Mouse (Mus musculus) CH12.LX (cell line): Measurements from ENCODE around the gene Eif1ad. TPM values are rescaled to one million over a fixed set of nuclear protein-coding genes. Genes with fewer than 3 reads are reported as not detected.
A peak's percentile ranks its signal among the peaks of the same experiment; 100 is the strongest.
"Not testable (repeated sequence)": the region's sequence is repeated elsewhere in the genome, so short reads cannot be mapped to it uniquely, and the experiment has no call there.

Experiments used
- DNase-seq: peaks from one replicate; pipeline ENCODE4 v3.0.0-alpha.2; 2013; ENCODE audit errors: extremely low read depth
- H3K27ac ChIP-seq: 2 replicates; pipeline ENCODE4 v1.5.1; 2012; ENCODE audit warnings: low read depth, mild to moderate bottlenecking, control low read depth, moderate library complexity; ENCODE audit not compliant: insufficient read depth
- H3K27me3 ChIP-seq: replicated peaks from 2 replicates; pipeline ENCODE3; 2012; ENCODE audit warnings: inconsistent platforms
- H3K36me3 ChIP-seq, 2 experiments: replicated peaks in 1 of 2; 2 replicates each; pipeline versions ENCODE3 to v1.6.1; 2012; ENCODE audit warnings: inconsistent platforms in 1 of 2, low read length in 1 of 2, mild to moderate bottlenecking in 1 of 2, mixed read lengths in 1 of 2, moderate library complexity in 1 of 2; ENCODE audit not compliant: control insufficient read depth in 1 of 2, insufficient read depth in 1 of 2
- H3K4me1 ChIP-seq, 2 experiments: 2 replicates each; pipeline ENCODE4 v1.6.1; 2012; ENCODE audit warnings: inconsistent platforms in 1 of 2, moderate library complexity in 1 of 2; ENCODE audit not compliant: insufficient read depth in 2 of 2, control insufficient read depth in 1 of 2
- H3K4me2 ChIP-seq: 2 replicates; pipeline ENCODE4 v1.6.1; 2012; ENCODE audit warnings: low read depth, mild to moderate bottlenecking, control low read depth; ENCODE audit not compliant: poor library complexity, insufficient read depth, severe bottlenecking
- H3K4me3 ChIP-seq, 3 experiments: fragments of 150-350 bp in 1 of 3; sonication (generic) in 1 of 3; replicated peaks in 1 of 3; 2 replicates each; pipeline versions ENCODE3 to v1.5.1; 2011 to 2012; ENCODE audit warnings: low read depth in 2 of 3, low read length in 2 of 3, mild to moderate bottlenecking in 2 of 3, moderate library complexity in 2 of 3, control low read depth in 1 of 3, improper control_type of control experiment in 1 of 3, inconsistent platforms in 1 of 3, mixed read lengths in 1 of 3; ENCODE audit not compliant: poor library complexity in 1 of 3
- H3K79me2 ChIP-seq: replicated peaks from 2 replicates; pipeline ENCODE4 v1.6.1; 2012; ENCODE audit warnings: mild to moderate bottlenecking, moderate library complexity; ENCODE audit not compliant: control insufficient read depth, poor library complexity, insufficient read depth, severe bottlenecking; ENCODE audit errors: extremely low read depth
- H3K9ac ChIP-seq: 2 replicates; pipeline ENCODE4 v1.6.1; 2012; ENCODE audit warnings: low read depth, mild to moderate bottlenecking, control low read depth, moderate library complexity; ENCODE audit not compliant: insufficient read depth
- H3K9me3 ChIP-seq: replicated peaks from 2 replicates; pipeline ENCODE3; 2012; ENCODE audit warnings: low read length, inconsistent platforms, mixed read lengths
- BHLHE40 ChIP-seq: IDR thresholded peaks from 2 replicates; pipeline ENCODE4 v1.6.1; 2011; ENCODE audit warnings: mild to moderate bottlenecking, low read depth, low read length, improper control_type of control experiment
- CHD1 ChIP-seq: IDR thresholded peaks from 2 replicates; pipeline ENCODE4 v1.6.1; 2012; ENCODE audit warnings: low read depth, low read length, improper control_type of control experiment, inconsistent platforms
- CHD2 ChIP-seq: IDR thresholded peaks from 2 replicates; pipeline ENCODE4 v1.6.1; 2011; ENCODE audit warnings: low read length, improper control_type of control experiment
- CTCF ChIP-seq, 2 experiments: IDR thresholded peaks in 1 of 2; conservative IDR thresholded peaks in 1 of 2; 2 replicates each; pipeline ENCODE4 v1.5.1; 2011 to 2012; ENCODE audit warnings: low read depth in 2 of 2, low read length in 2 of 2, improper control_type of control experiment in 1 of 2, inconsistent platforms in 1 of 2, mild to moderate bottlenecking in 1 of 2, moderate library complexity in 1 of 2
- E2F4 ChIP-seq: IDR thresholded peaks from 2 replicates; pipeline ENCODE4 v1.6.1; 2011; ENCODE audit warnings: low read depth, low read length, improper control_type of control experiment; ENCODE audit not compliant: insufficient replicate concordance
- ELF1 ChIP-seq: IDR thresholded peaks from 2 replicates; pipeline ENCODE4 v1.6.1; 2014; ENCODE audit warnings: low read depth, mild to moderate bottlenecking, inconsistent platforms, low read length, improper control_type of control experiment
- GABPA ChIP-seq: IDR thresholded peaks from 2 replicates; pipeline ENCODE4 v1.6.1; 2012; ENCODE audit warnings: low read depth, low read length, improper control_type of control experiment, inconsistent platforms; ENCODE audit not compliant: insufficient replicate concordance
- HCFC1 ChIP-seq: IDR thresholded peaks from 2 replicates; pipeline ENCODE4 v1.6.1; 2012; ENCODE audit warnings: low read depth, mild to moderate bottlenecking, inconsistent platforms, low read length, improper control_type of control experiment
- JUND ChIP-seq: conservative IDR thresholded peaks from 2 replicates; pipeline ENCODE4 v1.6.1; 2011; ENCODE audit warnings: low read depth, low read length, improper control_type of control experiment
- KAT2A ChIP-seq: IDR thresholded peaks from 2 replicates; pipeline ENCODE4 v1.6.1; 2012; ENCODE audit warnings: low read length, improper control_type of control experiment, inconsistent platforms; ENCODE audit not compliant: insufficient replicate concordance
- MAX ChIP-seq: IDR thresholded peaks from 2 replicates; pipeline ENCODE4 v1.6.1; 2011; ENCODE audit warnings: low read length, improper control_type of control experiment
- POLR2A ChIP-seq: IDR thresholded peaks from 2 replicates; pipeline ENCODE4 v1.6.1; 2011; ENCODE audit warnings: low read depth, mild to moderate bottlenecking, improper control_type of control experiment, low read length
- POLR2AphosphoS2 ChIP-seq: IDR thresholded peaks from 2 replicates; pipeline ENCODE4 v1.6.1; 2011; ENCODE audit warnings: low read depth, low read length, improper control_type of control experiment
- RAD21 ChIP-seq: IDR thresholded peaks from 2 replicates; pipeline ENCODE4 v1.6.1; 2011; ENCODE audit warnings: low read depth, mild to moderate bottlenecking, low read length, improper control_type of control experiment, moderate library complexity
- RCOR1 ChIP-seq: conservative IDR thresholded peaks from 2 replicates; pipeline ENCODE4 v1.6.1; 2012; ENCODE audit warnings: low read depth, mild to moderate bottlenecking, inconsistent platforms, low read length, improper control_type of control experiment
- SIN3A ChIP-seq: IDR thresholded peaks from 2 replicates; pipeline ENCODE4 v1.6.1; 2012; ENCODE audit warnings: low read length, improper control_type of control experiment, inconsistent platforms
- SMC3 ChIP-seq: IDR thresholded peaks from 2 replicates; pipeline ENCODE4 v1.6.1; 2011; ENCODE audit warnings: low read depth, low read length, improper control_type of control experiment
- TBP ChIP-seq: conservative IDR thresholded peaks from 2 replicates; pipeline ENCODE4 v1.6.1; 2011; ENCODE audit warnings: low read depth, low read length, improper control_type of control experiment
- USF1 ChIP-seq: IDR thresholded peaks from 2 replicates; pipeline ENCODE4 v1.6.1; 2014; ENCODE audit warnings: low read depth, mild to moderate bottlenecking, inconsistent platforms, low read length, improper control_type of control experiment
- USF2 ChIP-seq: conservative IDR thresholded peaks from 2 replicates; pipeline ENCODE4 v1.6.1; 2011; ENCODE audit warnings: low read depth, low read length, improper control_type of control experiment
- ZKSCAN1 ChIP-seq: IDR thresholded peaks from 2 replicates; pipeline ENCODE4 v1.6.1; 2012; ENCODE audit warnings: low read depth, inconsistent platforms, low read length, improper control_type of control experiment, borderline replicate concordance
- ZMIZ1 ChIP-seq: IDR thresholded peaks from 2 replicates; pipeline ENCODE4 v1.6.1; 2012; ENCODE audit warnings: low read depth, mild to moderate bottlenecking, inconsistent platforms, low read length, improper control_type of control experiment
- dilution Hi-C: fragments of 300-500 bp; cut with MboI; formaldehyde crosslinking; loops from 2 replicates; pipeline ENCODE4 v1.14.3; 2020; ENCODE audit warnings: low sequenced_read_pairs; ENCODE audit not compliant: extremely low pct_unique_long_range_greater_than_20kb, extremely low pct_ligation_motif_present
- in situ Hi-C: fragments of 300-500 bp; cut with MboI; formaldehyde crosslinking; loops from 3 replicates; pipeline ENCODE4 v1.14.3; 2019; ENCODE audit warnings: low sequenced_read_pairs, low pct_ligation_motif_present, low pct_unique_long_range_greater_than_20kb, mixed read lengths
- polyA plus RNA-seq: library from polyadenylated mRNA; unstranded; fragments of >175 nt; gene quantifications from 2 replicates; pipeline ENCODE4 v1.2.1, GENCODE M21; 2012; ENCODE audit warnings: low read depth; ENCODE audit not compliant: insufficient read length
- total RNA-seq, 2 experiments: library from RNA; depleted of rRNA; stranded (reverse); fragments of 300-350 nt in 1 of 2; fragments of >200 nt in 1 of 2; gene quantifications; 2 replicates each; pipeline ENCODE4 v1.2.3; 2012 to 2014

The Eif1ad gene
- total and polyA plus RNA-seq, 3 experiments = 68.4 to 98.8 (median 79.3) TPM

DNA sequence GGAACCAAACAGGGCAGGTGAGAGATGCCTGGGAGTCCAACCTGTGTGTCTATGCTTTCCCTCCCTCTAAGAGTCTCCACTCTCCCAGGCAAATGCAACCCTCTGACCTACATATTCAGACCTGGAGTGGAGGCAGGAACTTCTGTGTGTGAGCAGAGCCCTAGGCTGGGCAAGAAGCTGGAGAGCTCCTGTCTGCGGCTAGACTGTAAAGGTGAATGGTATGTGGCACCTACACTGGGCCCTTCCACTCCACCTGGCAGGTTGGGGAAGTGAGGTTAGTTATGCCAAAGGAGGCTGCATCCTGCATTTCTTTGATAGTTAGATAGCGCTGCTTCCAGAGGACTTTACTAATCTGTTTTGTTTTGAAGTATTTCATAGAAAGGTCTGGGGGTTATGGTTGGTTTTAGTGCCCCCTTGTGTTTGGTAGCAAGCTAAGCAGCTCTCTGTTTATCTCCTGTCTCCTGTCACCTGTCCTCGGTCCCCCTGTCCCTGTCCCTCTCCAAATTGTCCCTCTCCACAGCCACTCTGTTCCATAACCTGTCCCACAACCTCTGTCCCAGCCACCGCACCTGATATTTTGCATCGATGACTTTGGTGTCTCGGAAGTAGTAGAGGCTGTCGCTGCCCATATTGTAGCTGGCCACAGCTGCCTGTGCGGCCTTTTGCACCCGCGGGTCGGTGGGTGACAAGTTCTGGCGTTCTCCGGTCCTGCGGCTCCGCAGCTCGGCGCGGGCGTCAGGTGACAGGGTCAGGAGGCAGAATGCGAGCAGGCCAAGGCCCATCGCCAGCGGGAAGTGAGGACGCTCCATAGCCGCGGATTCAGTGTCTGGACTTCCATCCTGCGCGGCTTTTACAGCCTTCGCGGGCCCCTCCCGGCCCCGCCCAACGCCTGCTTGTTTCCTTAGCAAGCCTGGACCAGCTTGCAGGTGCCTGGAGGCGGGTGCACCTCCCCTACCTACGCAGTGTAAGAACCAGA, 17.7 kb upstream of the Eif1ad start:
- Histone ChIP-seq H3K9ac (no peak overlapping the region), H3K9me3 (no peaks in the 10 kb centered on the region), H3K4me3 (no peak overlapping the region), H3K4me1 (peaks cover 5 to 18% of the 10 kb centered on the region in 2 experiments), H3K36me3 (no peaks in the 10 kb centered on the region), H3K27ac (no peak overlapping the region), H3K4me2 (peak overlapping the region; percentile 33), H3K79me2 (no peaks in the 10 kb centered on the region), H3K27me3 (no peaks in the 10 kb centered on the region)
- TF ChIP-seq TBP (no peak), SMC3 (peak; percentile 74), CHD2 (no peak), POLR2AphosphoS2 (no peak), CTCF (conservative IDR thresholded peaks at IDR 0.05 in 1 of 2, IDR thresholded peaks at IDR 0.05 in 1 of 2; ENCODE audit: low read depth in 2 of 2, low read length in 2 of 2) (peak; percentile 35 to 84; a peak in 3 of 4 replicates), RAD21 (peak; percentile 78)
- in situ Hi-C loops (no loop called here), dilution Hi-C loops (no loop called here)
- DNase-seq = no peak

DNA sequence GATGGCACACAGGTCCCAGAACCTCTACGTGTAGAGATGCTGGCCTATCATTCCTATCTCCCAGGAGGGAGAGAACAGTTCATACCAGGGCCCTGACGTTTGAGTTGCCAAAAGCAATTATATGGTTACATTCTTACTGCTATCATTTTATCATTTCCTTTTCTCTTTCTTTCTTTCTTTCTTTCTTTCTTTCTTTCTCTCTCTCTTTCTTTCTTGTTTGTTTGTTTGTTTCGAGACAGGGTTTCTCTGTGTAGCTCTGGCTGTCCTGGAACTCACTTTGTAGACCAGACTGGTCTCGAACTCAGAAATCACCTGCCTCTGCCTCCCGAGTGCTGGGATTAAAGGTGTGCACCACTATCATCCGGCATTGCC, 17.1 kb upstream of the Eif1ad start, which contains the start of gene Cst6:
Cst6 (minus strand) TSS at position 73 of the 372 bp plus-strand sequence.
- H3K4me3 ChIP-seq, H3K27me3 ChIP-seq, DNase-seq, dilution Hi-C loops, H3K79me2 ChIP-seq, in situ Hi-C loops, H3K9me3 ChIP-seq, H3K27ac ChIP-seq, H3K9ac ChIP-seq, H3K36me3 ChIP-seq: not testable (repeated sequence)
- H3K4me1 ChIP-seq = peaks cover 5 to 18% of the 10 kb centered on the region in 2 experiments
- peak within 1 kb of the TSS; percentile 33 for H3K4me2 ChIP-seq

DNA sequence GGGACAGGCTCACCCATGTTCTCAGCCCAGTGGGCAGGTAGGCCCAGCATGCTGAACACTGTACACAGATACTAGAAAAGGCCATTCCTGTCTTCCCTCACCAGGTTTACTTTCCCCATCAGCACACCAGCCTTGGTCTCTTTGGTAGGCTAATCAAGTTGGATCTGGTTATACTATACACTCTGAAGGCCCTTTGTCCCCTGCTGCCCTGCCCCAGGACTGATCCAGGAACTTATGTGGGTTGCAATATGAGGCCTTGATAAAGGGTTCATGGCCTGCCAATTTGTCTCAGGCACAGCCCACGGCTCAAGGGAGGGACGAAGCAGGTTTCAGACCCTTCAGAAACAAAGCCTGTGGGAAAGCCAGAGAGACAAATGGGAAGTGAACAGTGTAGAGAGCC, 12.9 kb upstream of the Eif1ad start:
- Histone ChIP-seq H3K4me3 (no peak overlapping the region), H3K9me3 (no peaks in the 10 kb centered on the region)
- dilution Hi-C loops = no loop called here

More for the DNA sequence above, 12.9 kb upstream of the Eif1ad start:
- Histone ChIP-seq H3K79me2 (no peaks in the 10 kb centered on the region), H3K4me1 (peaks cover 0 to 7% of the 10 kb centered on the region in 2 experiments; a peak in 2 of 4 replicates)
- TF ChIP-seq HCFC1 = no peak
- no peak for TF ChIP-seq POLR2A
- no peak for TF ChIP-seq USF1
- no peak for TF ChIP-seq RCOR1
- no peak for TF ChIP-seq TBP
- TF ChIP-seq SIN3A = no peak
- no peak for TF ChIP-seq ZKSCAN1
- TF ChIP-seq BHLHE40 = no peak
- TF ChIP-seq E2F4 = no peak
- no peak for TF ChIP-seq CHD1
- TF ChIP-seq SMC3 = no peak
- TF ChIP-seq USF2 = no peak
- no peak for TF ChIP-seq CTCF (conservative IDR thresholded peaks at IDR 0.05 in 1 of 2, IDR thresholded peaks at IDR 0.05 in 1 of 2; ENCODE audit: low read depth in 2 of 2, low read length in 2 of 2)
- TF ChIP-seq MAX = no peak
- TF ChIP-seq KAT2A = no peak
- TF ChIP-seq ELF1 = no peak
- no peak for TF ChIP-seq ZMIZ1
- TF ChIP-seq GABPA = no peak
- no peak for TF ChIP-seq JUND
- TF ChIP-seq, all 38 proteins: peak for 0
- no peak overlapping the region for H3K9ac ChIP-seq
- DNase-seq = no peak
- no peak overlapping the region for H3K27ac ChIP-seq
- no peak overlapping the region for H3K4me2 ChIP-seq
- no peaks in the 10 kb centered on the region for H3K36me3 ChIP-seq
- H3K27me3 ChIP-seq = no peaks in the 10 kb centered on the region
- in situ Hi-C loops = no loop called here
